Mouse (Mus musculus) neural tube, embryonic 10.5 days (tissue): Measurements from ENCODE around the gene Parp4.

Experiments used
- DNase-seq: peaks from one replicate; pipeline ENCODE4 v3.0.0-alpha.2; 2017; ENCODE audit warnings: low spot score; ENCODE audit errors: extremely low spot score

Gene Parp4

GRCm38 (mm10) chr14:56575416-56575815 is at the start of gene Parp4, which contains the start of gene Cenpj:
Gene Parp4, plus strand, starts transcription at chr14:56575619.
Gene Cenpj, minus strand, starts transcription at chr14:56575425.
- peak; percentile 68 for DNase-seq

GRCm38 (mm10) chr14:56530788-56531187 is 44.6 kb upstream of the Parp4 start:
- DNase-seq: no peak

- no peak for DNase-seq
Measured at GRCm38 (mm10) chr14:56544946-56545345, 30.5 kb upstream of the Parp4 start.

GRCm38 (mm10) chr14:56545491-56545890 is 29.9 kb upstream of the Parp4 start:
- no peak for DNase-seq

GRCm38 (mm10) chr14:56550960-56551359 is 24.5 kb upstream of the Parp4 start:
- DNase-seq: no peak

- no peak for DNase-seq
Measured at GRCm38 (mm10) chr14:56552924-56553323, 22.5 kb upstream of the Parp4 start.

GRCm38 (mm10) chr14:56553331-56553730 is 22.1 kb upstream of the Parp4 start:
- no peak for DNase-seq

- no peak for DNase-seq
Measured at GRCm38 (mm10) chr14:56554716-56555115, 20.7 kb upstream of the Parp4 start.

- no peak for DNase-seq
Measured at GRCm38 (mm10) chr14:56559134-56559533, 16.3 kb upstream of the Parp4 start.

GRCm38 (mm10) chr14:56567476-56567875 is 7.9 kb upstream of the Parp4 start:
- DNase-seq: no peak

GRCm38 (mm10) chr14:56569041-56569440 is 6.4 kb upstream of the Parp4 start:
- no peak for DNase-seq

GRCm38 (mm10) chr14:56571310-56572093 is 3.9 kb upstream of the Parp4 start:
- peak; percentile 96 for DNase-seq

- no peak for DNase-seq
Measured at GRCm38 (mm10) chr14:56572546-56572945, 2.9 kb upstream of the Parp4 start.

GRCm38 (mm10) chr14:56575969-56576901 is 816 bp downstream of the Parp4 start:
- no peak for DNase-seq

GRCm38 (mm10) chr14:56579011-56579410 is 3.6 kb downstream of the Parp4 start:
- no peak for DNase-seq

- DNase-seq: no peak
Measured at GRCm38 (mm10) chr14:56581117-56581516, 5.7 kb downstream of the Parp4 start.

- no peak for DNase-seq
Measured at GRCm38 (mm10) chr14:56582294-56582693, 6.9 kb downstream of the Parp4 start.

- no peak for DNase-seq
Measured at GRCm38 (mm10) chr14:56592191-56592590, 16.8 kb downstream of the Parp4 start.

GRCm38 (mm10) chr14:56594811-56595210 is 19.4 kb downstream of the Parp4 start:
- no peak for DNase-seq

- peak; percentile 51 for DNase-seq
Measured at GRCm38 (mm10) chr14:56598759-56599158, 23.3 kb downstream of the Parp4 start.

- no peak for DNase-seq
Measured at GRCm38 (mm10) chr14:56602069-56602468, 26.6 kb downstream of the Parp4 start.

GRCm38 (mm10) chr14:56604438-56604837 is 29.0 kb downstream of the Parp4 start:
- no peak for DNase-seq
